Mouse (Mus musculus) megakaryocyte, embryonic 14.5 days (primary cell): ENCODE measurements around the gene Tmem25.

Source experiments
- FLI1 ChIP-seq: IDR thresholded peaks from 2 replicates; pipeline ENCODE4 v1.6.1; 2012; ENCODE audit warnings: low read length, inconsistent platforms, mixed read lengths
- GATA1 ChIP-seq: IDR thresholded peaks from 3 replicates; pipeline ENCODE4 v1.6.1; 2012; ENCODE audit warnings: mixed read lengths, low read length, inconsistent platforms, borderline replicate concordance

DNA sequence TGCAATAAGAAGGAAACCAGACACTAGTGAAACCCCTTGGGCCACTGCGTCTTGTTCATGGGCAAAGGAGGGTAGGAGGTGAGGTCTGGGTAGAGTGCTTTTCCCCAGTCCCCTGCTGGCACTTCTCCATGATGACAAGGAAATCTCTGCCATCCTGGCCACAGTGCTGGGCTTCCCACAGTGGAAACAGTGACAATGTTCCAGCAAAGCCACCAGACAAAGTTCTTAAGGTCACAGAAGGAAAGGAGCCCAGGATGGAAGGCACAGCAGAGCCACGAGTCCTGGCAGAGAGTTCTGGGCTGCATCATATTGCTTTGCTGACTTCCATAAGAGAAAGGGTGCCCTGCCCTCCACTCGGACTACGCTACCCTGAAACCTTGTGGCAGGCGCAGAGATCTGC, 6.4 kb upstream of the Tmem25 start:
- no peak for TF ChIP-seq GATA1
- no peak for TF ChIP-seq FLI1
